Mouse (Mus musculus) brain, embryonic 14.5 days (tissue): ENCODE measurements around the gene Hhat. TPM values are rescaled to one million over a fixed set of nuclear protein-coding genes. Genes with fewer than 3 reads are reported as not detected.

Experiments
- DNase-seq: peaks from one replicate; pipeline ENCODE4 v3.0.0-alpha.2; 2011; ENCODE audit warnings: low read depth
- CTCF ChIP-seq: fragments of 200-500 bp; IDR thresholded peaks from 2 replicates; pipeline ENCODE4 v1.5.1; 2012; ENCODE audit warnings: inconsistent platforms, mild to moderate bottlenecking, moderate library complexity, borderline replicate concordance; ENCODE audit not compliant: insufficient read depth, insufficient read length; ENCODE audit errors: extremely low read depth
- POLR2A ChIP-seq: fragments of 200-500 bp; IDR thresholded peaks from 2 replicates; pipeline ENCODE4 v1.6.1; 2012; ENCODE audit warnings: mild to moderate bottlenecking, inconsistent platforms, borderline replicate concordance; ENCODE audit not compliant: poor library complexity, insufficient read depth, insufficient read length, severe bottlenecking; ENCODE audit errors: extremely low read depth
- polyA plus RNA-seq: library from polyadenylated mRNA; depleted of rRNA; stranded (reverse); fragments of >200 nt; gene quantifications from 2 replicates; pipeline ENCODE4 v1.2.3, GENCODE M21; 2012; rRNA removed

Hhat gene
- polyA plus RNA-seq, 1 experiment: 3.8 TPM

GRCm38 (mm10) chr1:192476704-192477103 is 294.3 kb downstream of the Hhat start:
- TF ChIP-seq POLR2A (no peak), CTCF (no peak)
- no peak for DNase-seq

GRCm38 (mm10) chr1:192473134-192473533 is 297.9 kb downstream of the Hhat start:
- no peak for TF ChIP-seq CTCF
- TF ChIP-seq POLR2A: no peak

GRCm38 (mm10) chr1:192472366-192472765 is 298.7 kb downstream of the Hhat start:
- DNase-seq: peak; percentile 25
- TF ChIP-seq CTCF (no peak), POLR2A (no peak)

More at GRCm38 (mm10) chr1:192473134-192473533, 297.9 kb downstream of the Hhat start:
- DNase-seq: no peak

- no peak for TF ChIP-seq POLR2A
- no peak for TF ChIP-seq CTCF
- no peak for DNase-seq
Measured at GRCm38 (mm10) chr1:192463732-192464131, 307.3 kb downstream of the Hhat start.

GRCm38 (mm10) chr1:192457526-192458206 is 313.4 kb downstream of the Hhat start:
- DNase-seq: peak; percentile 38
- TF ChIP-seq CTCF (no peak), POLR2A (no peak)

GRCm38 (mm10) chr1:192457037-192457436 is 314.0 kb downstream of the Hhat start:
- TF ChIP-seq CTCF (no peak), POLR2A (no peak)

GRCm38 (mm10) chr1:192454981-192455380 is 316.0 kb downstream of the Hhat start:
- DNase-seq: no peak
- no peak for TF ChIP-seq POLR2A
- no peak for TF ChIP-seq CTCF

More at GRCm38 (mm10) chr1:192457037-192457436, 314.0 kb downstream of the Hhat start:
- DNase-seq: no peak

GRCm38 (mm10) chr1:192454501-192454900 is 316.5 kb downstream of the Hhat start:
- no peak for DNase-seq
- TF ChIP-seq CTCF (no peak), POLR2A (no peak)

- DNase-seq: peak; percentile 23
- TF ChIP-seq CTCF (no peak), POLR2A (no peak)
Measured at GRCm38 (mm10) chr1:192451722-192452121, 319.3 kb downstream of the Hhat start.

GRCm38 (mm10) chr1:192450425-192450824 is 320.6 kb downstream of the Hhat start:
- DNase-seq: no peak
- TF ChIP-seq POLR2A (no peak), CTCF (no peak)

- peak; percentile 54 for DNase-seq
Measured at GRCm38 (mm10) chr1:192449572-192450351, 321.3 kb downstream of the Hhat start.

GRCm38 (mm10) chr1:192448512-192448911 is 322.5 kb downstream of the Hhat start:
- TF ChIP-seq POLR2A (no peak), CTCF (no peak)

More at GRCm38 (mm10) chr1:192449572-192450351, 321.3 kb downstream of the Hhat start:
- TF ChIP-seq CTCF: no peak
- TF ChIP-seq POLR2A: no peak

GRCm38 (mm10) chr1:192447666-192448065 is 323.4 kb downstream of the Hhat start:
- DNase-seq: no peak
- TF ChIP-seq CTCF (no peak), POLR2A (no peak)

More at GRCm38 (mm10) chr1:192448512-192448911, 322.5 kb downstream of the Hhat start:
- no peak for DNase-seq

Other genes with a start within 250 kb of the Hhat start
- 32.5 and 38.7 TPM in 2 replicates for gene Sertad4, start 84.5 kb upstream of the Hhat start, polyA plus RNA-seq